Mouse (Mus musculus): ENCODE results near the gene Ush2a.

Gene Ush2a

DNA sequence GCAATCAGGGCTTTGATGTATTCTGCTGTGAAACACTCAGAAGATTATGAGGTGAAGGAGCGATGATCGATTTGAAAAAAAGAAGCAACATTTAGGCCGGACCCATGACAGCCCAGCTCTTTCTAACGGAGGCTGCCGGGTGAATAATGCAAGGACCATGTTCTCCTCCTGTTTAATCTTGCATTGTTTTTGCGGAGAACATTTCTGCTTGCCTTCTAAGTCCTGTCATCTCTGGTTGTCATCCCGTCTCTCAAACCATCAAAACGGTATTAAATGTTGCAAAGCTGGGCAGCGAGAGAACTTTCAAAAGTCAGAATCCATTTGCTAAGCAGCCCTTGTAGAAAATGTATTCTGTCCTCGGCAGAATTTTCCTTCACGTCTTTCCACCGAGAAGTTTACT lies 394.3 kb downstream of the Ush2a start:
- no peak for ATAC-seq (ENCODE audit: insufficient number of reproducible peaks, low FRiP score, low TSS enrichment)

DNA sequence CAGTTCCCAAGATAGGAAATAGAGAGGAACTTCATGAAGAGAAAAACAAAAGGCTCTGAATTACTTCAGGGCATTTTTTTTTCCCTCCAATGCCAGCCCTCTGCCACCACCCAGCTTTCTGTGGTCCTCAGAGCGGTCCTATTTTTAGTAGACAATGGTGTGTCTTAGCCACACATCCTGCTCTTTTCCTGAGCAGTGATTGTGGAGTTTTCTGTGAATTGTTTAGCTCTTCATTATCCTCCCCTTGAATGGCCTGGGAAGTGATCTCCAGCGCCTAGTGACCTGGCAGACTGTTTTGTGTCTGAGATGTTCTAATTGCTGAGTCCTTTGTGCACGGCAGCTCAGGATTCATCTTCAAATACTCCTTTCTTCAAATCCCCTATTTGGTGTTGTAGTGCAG lies 397.3 kb downstream of the Ush2a start:
- ATAC-seq (ENCODE audit: insufficient number of reproducible peaks, low FRiP score, low TSS enrichment), result no peak

DNA sequence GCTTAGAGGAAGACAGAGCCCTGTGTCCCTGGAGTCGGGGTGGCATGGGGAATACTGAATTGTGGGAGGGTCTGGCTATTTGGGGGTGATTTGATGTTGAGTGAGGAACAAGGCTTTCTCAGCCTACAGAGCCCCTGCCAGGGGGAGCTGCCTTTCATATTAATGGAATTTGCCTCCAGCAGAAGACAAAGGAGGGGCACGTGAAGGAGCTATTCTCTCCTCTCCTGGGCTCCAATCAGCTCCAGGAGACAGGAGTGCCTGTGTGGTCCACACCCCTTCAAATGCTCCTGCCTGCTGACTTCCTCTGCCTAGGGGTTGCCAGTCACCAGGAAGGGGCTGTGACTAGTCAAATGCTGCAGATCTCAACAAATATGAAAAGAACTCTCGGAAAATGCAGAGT lies 398.5 kb downstream of the Ush2a start:
- no peak for ATAC-seq (ENCODE audit: insufficient number of reproducible peaks, low FRiP score, low TSS enrichment)

DNA sequence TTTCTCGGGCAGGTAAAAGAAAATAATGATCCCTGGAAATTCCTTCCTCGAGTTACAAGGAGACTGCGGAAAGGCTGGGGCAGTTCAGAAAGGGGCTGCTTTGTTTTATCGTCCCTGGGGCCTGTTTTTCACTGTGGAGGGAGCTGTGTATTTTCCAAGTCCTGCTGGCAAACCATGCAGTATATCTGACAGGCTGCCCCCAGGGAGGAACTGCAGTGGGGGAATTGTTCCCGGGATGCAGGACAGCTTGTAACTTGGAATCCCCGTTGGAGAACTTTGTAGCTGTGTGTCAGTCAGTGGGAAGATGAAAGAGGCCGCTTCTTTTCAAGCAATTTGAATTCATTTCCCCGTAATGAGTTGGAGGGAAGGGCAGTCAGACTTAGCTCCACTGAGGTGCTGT lies 399.1 kb downstream of the Ush2a start:
- no peak for ATAC-seq (ENCODE audit: insufficient number of reproducible peaks, low FRiP score, low TSS enrichment)

DNA sequence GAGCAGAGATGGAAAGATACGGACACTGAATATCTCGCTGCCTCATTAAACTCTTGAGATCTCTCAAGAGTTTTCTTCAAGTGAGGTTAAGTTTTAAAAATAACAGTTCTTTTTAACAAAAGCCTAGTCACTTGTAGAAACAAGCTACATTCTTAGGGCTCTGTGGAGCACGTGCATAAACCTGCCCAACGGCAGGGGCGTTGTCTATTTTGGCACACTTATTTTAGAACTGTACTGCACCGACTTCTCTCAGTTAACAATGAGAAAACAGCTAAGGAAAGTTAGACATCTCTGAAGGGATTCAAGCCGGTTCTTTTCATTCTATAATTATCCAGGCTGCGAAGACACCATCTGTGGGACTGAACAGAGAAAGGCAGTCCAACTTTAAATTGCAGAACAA lies 405.6 kb downstream of the Ush2a start:
- ATAC-seq (ENCODE audit: insufficient number of reproducible peaks, low FRiP score, low TSS enrichment), result no peak

DNA sequence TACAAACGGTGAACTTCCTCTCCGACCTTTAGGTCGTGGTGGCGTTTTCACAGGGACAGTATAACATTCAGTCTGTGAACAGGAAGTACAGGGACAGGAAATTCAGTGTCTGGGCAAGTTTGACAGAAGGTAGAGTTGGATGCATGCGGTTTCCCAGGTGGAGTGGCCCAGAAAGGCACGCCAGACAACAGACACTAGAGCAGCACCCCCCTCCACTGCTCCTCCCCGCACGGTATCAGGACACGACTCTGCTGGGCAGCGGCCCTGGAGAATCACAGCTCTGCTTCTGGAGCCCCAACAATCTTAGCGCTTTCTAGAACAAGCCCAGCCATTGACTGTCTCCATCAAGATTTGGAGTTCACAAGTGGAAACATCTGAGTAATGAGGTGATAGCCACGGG lies 406.7 kb downstream of the Ush2a start:
- ATAC-seq (ENCODE audit: insufficient number of reproducible peaks, low FRiP score, low TSS enrichment), result no peak

DNA sequence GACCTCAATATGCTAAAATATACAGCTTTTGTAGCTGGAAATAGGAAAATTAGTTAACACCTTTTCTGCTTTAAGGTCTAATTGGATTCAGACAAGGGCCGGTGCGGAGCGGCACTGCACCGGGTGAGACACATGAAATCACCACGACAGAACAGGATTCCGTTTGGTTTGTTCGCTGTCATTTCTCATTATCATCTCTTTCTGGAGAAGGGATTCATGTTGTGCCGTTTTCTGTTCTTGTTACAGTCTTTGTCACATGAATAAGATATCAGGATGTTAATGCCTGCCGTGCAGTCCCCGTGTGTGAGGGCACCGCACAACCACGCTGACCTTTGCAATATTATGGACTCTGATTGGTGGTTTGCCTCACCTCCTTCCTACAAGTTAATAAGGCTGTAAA lies 411.0 kb downstream of the Ush2a start:
- ATAC-seq (ENCODE audit: insufficient number of reproducible peaks, low FRiP score, low TSS enrichment), result no peak

DNA sequence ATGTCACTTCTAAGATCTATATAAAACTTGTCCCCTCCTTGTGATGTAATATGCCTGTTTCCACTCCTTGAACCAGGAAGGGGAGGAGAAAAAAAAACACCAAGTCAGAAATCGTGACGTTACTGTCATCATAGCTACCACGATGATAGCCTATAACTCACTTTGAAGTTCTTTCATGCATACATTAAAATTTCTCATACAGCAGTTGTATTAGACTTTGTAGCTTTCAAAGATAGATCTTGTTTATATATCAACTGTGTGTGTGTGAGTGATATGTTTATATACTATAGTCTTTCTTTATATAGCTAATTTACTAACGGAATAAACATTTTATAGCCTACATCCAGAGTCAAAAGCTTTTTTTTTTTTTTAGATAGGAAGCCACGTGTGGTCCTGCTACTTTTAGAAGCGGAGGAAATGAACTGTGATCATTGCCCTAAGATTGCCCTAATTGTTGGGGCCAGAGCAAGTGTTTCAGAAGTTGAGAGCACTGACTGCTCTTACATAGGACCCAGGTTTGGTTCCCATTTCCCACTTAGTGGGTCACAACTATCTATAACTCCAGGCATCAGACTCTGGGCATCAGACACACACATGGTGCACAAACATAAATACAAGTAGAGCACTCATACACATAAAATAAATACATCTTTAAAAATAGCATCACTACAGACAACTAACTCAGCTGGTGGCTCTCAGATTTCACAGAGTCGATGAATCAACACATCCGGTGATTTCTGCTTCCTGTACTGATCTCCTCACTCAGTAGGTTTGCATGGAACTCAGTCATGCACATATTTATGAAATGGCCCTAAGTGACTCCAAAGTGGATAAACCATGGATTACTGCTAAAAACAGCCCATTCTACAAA lies 413.1 kb downstream of the Ush2a start:
- ATAC-seq (ENCODE audit: insufficient number of reproducible peaks, low FRiP score, low TSS enrichment), result no peak

DNA sequence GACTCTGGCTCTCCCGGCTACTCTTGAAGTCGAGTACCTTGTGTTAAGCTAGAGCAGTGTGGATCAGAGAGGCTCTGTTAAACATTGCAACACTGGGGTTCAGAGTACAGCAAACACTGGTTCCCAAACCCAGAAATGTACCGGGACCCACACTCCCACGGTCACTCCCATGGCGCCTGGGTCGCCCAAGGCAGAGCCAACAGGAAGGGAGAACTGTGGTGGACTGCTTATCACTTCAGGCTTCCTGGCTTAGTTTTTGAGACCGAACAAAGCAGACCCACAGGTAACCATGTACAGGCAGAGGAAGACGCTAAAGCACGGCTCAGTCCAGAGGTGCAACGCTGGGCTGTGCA lies 413.7 kb downstream of the Ush2a start:
- no peak for ATAC-seq (ENCODE audit: insufficient number of reproducible peaks, low FRiP score, low TSS enrichment)

DNA sequence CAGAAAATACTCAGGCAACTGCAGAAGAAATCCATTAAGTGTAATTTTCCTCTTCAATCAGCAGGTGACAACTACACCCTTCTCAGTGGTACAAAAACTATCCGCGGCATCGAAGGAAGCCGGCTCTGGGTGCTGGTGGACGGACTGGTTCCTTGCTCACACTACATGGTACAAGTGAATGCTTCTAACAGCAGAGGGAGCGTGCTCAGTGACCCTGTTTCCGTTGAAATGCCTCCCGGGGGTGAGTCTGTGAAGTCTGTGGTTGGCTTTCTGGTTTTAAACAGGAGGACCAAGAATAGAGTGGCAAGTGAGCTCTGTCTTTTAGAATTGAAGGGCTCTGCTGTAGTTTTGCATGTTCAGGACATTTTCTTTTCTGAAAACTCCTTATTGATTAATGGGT lies 416.4 kb downstream of the Ush2a start:
- no peak for ATAC-seq (ENCODE audit: insufficient number of reproducible peaks, low FRiP score, low TSS enrichment)

DNA sequence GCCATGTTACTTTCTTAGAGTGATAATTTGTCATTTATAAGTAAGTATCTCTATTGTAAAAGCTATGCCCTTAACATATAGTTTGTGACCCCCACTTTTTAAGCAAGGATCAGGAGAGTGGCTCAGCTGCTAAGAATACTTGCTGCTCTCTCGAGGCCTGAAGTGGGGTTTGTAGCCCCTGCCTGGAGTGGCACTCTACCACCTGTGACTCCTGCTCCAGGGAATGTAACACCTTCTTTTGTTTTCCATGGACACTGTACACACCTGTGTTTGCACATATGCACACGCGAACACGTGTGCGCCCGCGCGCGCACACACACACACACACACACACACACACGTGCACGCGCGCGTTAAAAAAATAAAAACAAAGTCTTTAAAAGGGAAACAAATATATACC lies 424.5 kb downstream of the Ush2a start:
- no peak for ATAC-seq (ENCODE audit: insufficient number of reproducible peaks, low FRiP score, low TSS enrichment)

DNA sequence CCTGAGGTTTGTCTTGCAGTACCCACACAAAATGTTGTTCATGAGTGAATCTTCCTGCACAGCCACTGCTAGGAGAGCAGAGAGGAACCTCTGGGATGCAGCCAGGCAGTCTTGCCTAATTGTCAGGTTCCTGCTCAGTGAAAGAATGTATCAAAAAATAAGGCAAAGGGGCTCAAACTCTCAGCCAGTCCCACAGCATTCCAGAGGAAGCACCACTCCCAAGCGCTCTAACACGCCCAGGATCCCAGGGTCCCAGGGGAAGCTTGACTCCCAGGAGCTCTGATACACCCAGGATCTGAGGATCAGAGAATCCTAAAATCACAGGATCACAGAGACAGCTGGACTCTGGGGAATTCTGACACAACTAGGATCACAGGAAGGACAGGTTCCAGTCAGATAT lies 434.5 kb downstream of the Ush2a start:
- no peak for ATAC-seq (ENCODE audit: insufficient number of reproducible peaks, low FRiP score, low TSS enrichment)

DNA sequence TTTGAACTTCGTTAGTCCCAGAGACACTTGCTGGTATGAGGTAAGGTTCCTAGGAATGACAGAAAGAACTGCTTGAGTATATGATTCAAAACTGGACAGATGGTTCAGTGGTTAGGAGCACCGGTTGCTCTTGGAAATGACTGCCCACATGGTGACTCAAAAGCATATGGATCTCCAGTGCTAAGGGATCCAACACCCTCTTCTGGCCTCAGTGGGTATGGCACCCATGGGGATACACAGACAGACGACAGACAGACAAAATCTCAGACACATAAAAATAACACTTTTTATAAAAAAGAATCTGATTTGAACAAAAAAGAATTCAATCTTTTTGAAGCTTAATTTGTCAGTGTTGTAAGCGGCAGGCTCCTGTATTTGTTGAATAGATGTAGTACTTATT lies 446.4 kb downstream of the Ush2a start:
- ATAC-seq (ENCODE audit: insufficient number of reproducible peaks, low FRiP score, low TSS enrichment), result no peak

DNA sequence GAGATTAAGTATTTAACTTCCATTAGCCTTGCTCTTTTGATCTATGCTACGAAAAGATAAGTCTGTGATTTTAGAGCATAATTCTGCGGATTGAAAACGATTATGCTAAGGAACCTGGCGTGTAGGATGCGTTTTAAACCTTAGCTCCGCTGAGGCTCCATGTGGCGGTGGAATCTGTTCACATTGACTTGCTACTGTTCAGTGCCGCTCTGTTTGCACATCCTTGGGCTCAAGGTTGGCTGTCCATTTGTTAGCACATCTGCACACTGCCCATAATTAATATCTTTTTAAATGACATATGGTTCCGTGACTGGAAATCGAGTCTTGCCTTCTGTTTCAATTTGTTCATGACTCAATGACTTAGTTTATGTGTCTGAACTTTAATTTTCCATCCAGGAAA lies 446.9 kb downstream of the Ush2a start:
- ATAC-seq (ENCODE audit: insufficient number of reproducible peaks, low FRiP score, low TSS enrichment), result no peak

DNA sequence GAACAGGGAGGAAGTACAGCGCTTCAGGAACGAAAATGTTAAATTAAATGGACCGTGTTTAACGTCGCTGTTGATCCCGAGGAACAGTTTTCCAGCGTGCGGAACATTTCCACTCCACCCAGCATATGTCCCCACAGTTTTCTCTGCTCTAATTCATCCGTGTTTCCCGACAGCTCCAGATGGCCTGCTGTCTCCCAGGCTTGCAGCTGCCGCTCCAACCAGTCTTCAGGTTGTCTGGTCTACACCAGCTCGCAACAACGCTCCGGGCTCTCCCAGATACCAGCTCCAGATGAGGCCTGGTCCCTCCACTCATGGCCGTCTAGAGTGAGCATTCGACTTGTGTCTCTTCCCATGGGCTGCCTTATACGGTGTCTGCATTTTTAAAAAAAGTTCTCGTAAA lies 452.3 kb downstream of the Ush2a start:
- ATAC-seq (ENCODE audit: insufficient number of reproducible peaks, low FRiP score, low TSS enrichment), result no peak

DNA sequence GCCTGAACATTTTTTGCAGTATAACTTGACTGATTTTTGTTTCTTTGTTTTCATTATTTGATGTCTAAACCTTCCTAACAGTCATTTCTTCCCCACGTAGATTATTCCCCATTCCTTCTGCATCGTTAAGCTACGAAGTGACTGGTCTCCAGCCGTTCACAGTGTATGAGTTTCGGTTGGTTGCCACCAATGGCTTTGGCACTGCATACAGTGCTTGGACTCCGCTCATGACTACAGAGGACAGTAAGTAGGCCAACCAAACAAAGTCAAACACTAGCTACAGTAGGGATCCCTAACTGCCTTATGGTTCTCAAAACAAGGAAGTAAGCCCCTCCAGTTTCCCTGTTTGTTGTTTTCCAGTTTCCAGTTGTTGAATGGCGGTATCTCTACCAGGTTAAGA lies 453.1 kb downstream of the Ush2a start:
- no peak for ATAC-seq (ENCODE audit: insufficient number of reproducible peaks, low FRiP score, low TSS enrichment)

DNA sequence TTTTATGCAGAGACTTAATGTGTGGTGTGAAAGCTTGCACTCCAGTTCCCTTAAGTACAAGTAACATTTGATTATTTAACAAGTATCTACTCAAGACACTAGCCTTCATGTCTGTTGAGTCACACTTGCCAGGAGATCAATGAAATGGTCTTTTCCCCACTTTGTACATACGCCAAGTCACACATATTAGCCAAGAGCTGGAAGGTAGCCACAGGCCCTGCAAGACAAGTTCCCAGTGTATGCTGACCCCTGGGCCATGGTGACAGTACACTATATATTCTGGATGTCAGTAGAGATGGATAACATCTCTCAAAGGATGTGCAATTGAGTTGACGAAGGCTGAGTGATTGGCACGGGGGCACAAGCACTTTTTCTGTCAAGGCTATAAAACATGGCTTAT lies 455.1 kb downstream of the Ush2a start:
- no peak for ATAC-seq (ENCODE audit: insufficient number of reproducible peaks, low FRiP score, low TSS enrichment)

DNA sequence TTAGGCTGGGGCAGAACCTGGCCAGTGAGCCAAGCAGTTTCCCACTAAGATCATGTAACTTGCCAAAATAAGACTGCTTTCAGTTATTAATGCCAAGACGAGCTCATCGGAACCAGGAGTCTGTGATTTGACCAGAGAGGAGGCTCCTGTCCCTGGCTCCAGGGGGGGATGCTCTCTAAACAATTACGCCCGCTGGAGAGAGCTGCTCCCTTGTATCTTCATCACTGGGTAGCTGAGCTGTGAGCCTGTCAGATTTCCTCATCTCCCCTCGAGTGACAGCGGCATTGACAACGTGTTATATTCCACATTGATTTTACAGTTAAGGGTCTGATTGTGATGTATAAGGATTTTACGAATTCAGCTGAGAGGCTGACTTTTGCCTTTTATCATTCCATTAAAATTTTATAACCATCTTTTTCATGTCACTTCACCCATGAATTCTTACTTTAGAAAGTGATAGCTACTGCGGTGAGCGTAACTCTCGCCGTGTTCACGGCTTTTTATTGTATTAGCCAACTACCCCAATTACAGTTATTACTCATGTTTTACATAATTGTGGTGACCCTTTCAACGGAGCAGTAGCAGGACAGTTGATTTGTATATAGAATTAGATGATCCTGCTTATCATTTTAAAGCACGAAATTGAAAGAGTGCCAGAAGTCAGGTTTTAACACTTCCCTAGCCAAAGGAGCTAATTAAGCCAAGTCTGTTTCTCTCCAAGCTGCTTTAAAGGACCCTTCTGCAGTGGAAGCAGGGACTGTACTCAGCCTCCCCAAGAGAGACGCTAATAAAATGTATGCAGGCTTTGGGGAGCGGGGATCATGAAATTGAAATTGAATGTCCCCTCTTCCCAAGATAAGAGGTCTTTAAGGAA lies 463.5 kb downstream of the Ush2a start:
- no peak for ATAC-seq (ENCODE audit: insufficient number of reproducible peaks, low FRiP score, low TSS enrichment)

DNA sequence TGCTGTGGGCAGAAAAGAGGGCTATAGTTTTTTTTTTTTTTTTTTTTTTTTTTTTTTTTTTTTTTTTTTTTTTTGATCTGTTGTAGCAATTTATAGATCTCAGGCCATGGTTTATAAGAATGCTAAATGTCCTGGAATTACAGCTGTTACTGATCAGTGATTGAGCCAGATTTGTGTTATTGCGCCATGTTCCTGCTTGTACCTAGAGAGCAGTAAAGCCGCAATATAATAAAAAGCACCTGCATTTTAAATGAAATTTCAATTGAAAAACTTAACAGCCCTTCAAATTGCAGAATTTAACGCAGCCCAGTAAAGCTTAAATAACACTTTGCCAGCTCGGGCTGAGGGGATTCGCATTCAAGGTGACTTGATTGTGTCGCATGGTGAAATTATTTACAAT lies 465.1 kb downstream of the Ush2a start:
- ATAC-seq (ENCODE audit: insufficient number of reproducible peaks, low FRiP score, low TSS enrichment), result no peak

DNA sequence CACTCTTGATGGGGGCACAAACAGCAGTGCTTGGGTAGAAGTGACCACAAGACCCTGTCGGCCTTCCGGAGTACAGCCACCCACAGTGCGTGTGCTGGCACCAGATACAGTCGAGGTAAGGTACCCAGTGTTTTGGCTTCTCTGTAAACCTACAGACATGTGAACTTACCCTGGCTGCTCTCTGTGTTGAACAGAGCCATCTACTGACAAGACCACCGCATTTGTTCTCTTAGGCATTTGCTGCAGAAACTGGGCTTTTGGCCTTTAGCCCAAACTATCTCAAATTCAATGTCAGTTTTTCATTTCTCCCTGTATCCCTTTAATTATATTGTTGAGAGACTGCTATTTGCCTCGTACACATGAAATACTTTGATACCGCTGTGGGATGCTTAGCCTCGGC lies 466.8 kb downstream of the Ush2a start:
- no peak for ATAC-seq (ENCODE audit: insufficient number of reproducible peaks, low FRiP score, low TSS enrichment)

DNA sequence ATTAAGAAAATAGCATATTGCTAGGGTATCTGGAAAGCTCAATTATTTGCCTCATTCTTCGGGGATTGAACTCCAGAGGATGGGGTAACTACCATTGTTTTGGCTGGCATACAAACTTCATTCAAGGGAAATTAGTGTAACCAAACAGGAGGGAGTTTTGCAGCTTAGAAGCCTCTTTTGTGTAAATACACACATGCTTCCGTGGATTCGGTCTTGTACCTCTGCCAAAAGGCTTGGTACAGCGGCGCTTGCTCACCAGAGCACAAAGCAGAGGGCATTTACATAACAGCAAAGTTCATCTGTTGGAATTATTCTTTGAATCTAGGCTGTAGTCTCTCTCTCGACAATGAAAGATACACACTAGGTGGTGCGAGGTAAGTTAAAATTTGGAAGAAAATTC lies 467.4 kb downstream of the Ush2a start:
- no peak for ATAC-seq (ENCODE audit: insufficient number of reproducible peaks, low FRiP score, low TSS enrichment)

DNA sequence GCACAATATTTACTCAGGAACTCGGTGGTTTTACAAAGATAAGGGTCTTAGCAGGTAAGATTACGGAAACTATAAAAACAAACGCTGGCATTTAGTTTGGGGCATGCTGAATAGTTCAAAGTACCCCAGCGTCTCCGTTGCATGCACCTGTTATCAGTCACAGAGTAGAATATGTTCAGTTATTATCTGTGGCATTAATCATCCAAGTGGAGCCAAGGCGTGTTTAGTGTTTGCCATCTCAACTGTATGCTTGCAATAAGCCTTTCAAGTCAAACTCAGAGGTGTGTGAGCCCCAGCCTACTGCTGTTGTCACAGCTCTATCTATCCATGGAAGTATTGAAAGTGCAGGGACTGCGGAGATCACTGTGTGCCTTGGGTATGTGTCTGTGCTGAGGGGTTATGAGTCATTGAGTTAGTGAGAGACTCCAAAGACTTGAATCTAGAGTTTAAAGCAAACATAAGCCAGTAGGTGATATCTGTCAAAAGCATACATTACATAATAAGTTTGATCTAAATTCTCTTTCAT lies 473.0 kb downstream of the Ush2a start:
- no peak for ATAC-seq (ENCODE audit: insufficient number of reproducible peaks, low FRiP score, low TSS enrichment)

All from cerebellum, adult (tissue).